Mouse (Mus musculus) erythroblast, adult 5-6 weeks (primary cell): ENCODE results near the gene Slc43a2. TPM values are rescaled to one million over a fixed set of nuclear protein-coding genes. Genes with fewer than 3 reads are reported as not detected.

Experiments
- ATAC-seq: replicated peaks from 2 replicates; pipeline ENCODE4 v1.8.0; 2016; ENCODE audit warnings: moderate number of reproducible peaks, mild to moderate bottlenecking, moderate TSS enrichment, inconsistent platforms; ENCODE audit not compliant: poor library complexity, low FRiP score, severe bottlenecking
- total RNA-seq, 2 experiments: library from RNA; stranded (forward) in 1 of 2; stranded (reverse) in 1 of 2; fragments of 150-400 nt in 1 of 2; fragments of 200-764, 138-1000 nt in 1 of 2; gene quantifications; 2 replicates each; pipeline versions ENCODE4 v1.2.3 to v1.2.4; 2015 to 2017; ENCODE audit warnings: low replicate concordance in 2 of 2

Gene Slc43a2
- total RNA-seq (2015; ENCODE audit: low replicate concordance) (6.7 and 11.9 TPM in 2 replicates), total RNA-seq (2017; ENCODE audit: low replicate concordance) (9.1 and 14.9 TPM in 2 replicates)

DNA sequence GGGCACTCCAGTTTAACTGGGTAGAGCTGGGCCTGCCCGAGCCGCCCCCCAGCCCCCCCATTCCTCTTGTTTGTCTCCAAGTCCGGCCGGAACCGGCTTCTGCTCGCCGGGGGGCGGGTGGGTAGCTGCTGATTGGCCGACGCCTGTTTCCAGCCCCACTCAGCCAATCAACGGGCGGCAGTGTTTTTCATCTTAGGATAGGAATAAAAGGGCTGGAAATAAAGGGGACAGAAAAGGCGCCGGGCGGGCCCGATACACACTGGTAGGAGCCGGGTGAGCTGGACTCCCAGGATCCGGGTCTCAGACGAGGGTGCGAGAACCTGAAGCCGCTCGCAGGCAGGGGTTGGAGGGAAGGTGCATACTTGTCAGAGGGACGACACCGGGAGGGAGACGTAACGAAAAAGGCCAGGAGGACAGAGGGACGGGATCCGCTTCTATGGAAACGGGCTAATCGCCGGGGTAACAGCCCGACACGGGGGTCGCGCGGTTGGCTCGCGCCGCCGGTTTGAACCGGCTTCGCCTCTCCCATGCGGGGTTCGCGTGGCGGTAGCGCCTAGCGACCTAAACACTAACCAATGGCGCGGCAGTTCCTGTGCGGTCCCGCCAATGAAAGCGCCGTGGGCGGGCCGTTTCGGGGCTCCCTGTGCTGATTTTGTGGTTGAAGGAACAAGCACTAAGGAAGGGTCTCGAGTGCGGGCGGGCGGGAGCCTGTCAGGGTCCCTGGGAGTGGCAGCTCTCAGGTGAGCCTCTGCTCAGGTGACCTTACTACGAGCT is at the start of gene Slc43a2:
TSS of gene Slc43a2 (plus strand) at position 226 of the 774 bp plus-strand sequence.
- ATAC-seq, result peak; percentile 79

- ATAC-seq, result no peak; the same call in 1 of the 2 replicates
Measured at GRCm38 (mm10) chr11:75486192-75486591, 45.3 kb upstream of the Slc43a2 start.

GRCm38 (mm10) chr11:75486601-75487285 is 44.8 kb upstream of the Slc43a2 start, which contains the start of gene Prpf8:
TSS of gene Prpf8 (plus strand) at chr11:75486816.
- peak; percentile 99 for ATAC-seq

DNA sequence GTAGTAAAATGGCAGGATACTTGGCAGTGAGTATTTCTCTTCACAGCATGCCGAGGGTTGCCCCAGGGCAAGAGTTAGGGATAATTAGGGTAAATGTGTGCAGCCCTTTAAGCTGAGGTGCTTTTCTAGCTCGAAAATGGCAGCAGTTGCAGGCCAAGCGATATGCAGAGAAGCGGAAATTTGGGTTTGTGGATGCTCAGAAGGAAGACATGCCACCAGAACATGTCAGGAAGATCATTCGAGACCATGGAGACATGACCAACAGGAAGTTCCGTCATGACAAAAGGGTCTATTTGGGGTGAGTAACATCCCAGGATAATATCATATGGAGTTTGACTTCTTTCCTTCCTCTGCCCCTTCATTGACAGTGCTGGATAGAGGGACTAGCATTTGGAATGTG is 44.0 kb upstream of the Slc43a2 start:
- ATAC-seq, result no peak

DNA sequence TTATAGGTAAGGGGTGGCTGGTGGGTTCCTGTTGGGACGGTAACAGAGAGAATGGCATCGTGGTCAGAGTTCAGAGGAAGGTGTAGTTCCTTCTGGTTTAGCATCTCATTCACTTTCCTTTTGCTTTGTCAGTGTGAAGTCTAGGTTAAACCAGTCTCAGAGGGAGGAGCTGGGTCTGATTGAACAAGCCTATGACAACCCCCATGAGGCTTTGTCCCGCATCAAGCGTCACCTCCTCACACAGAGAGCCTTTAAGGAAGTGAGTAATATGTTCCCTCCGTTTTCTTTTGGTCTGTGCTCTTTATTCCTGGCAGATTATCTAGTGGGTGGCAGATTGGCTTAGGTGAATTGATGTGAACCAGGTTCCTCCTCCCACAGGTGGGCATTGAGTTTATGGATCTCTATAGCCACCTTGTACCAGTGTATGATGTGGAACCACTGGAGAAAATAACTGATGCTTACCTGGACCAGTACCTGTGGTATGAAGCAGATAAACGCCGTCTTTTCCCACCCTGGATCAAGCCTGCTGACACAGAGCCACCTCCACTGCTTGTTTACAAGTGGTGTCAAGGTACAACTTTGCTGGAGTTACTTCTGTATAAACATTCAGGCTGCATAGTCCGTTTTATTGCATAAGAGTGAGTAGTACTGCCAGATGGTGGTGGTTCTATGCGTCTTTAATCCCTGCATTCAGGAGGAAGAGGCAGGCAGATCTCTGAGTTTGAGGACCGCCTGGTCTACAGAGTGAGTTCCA is 37.0 kb upstream of the Slc43a2 start:
- no peak for ATAC-seq

DNA sequence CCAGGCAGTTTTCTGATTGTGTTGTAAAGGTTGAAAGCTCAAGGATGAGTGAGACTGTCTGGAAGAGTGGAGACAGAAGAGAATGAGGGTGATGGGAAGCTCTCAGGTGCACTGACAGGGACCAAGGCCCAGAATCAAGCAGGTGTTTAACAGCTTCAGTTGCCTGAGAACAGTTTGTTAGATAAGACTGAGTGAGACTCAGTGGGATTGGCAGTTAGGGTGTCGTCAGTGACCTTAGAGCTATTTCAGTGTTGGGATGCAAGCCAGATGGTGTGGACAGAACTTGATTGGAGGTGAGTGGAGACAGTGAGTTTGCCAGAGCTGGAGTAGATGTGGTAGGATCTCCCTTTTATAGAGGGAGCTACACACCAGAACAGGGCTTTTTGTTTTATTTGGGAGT is 33.4 kb upstream of the Slc43a2 start:
- ATAC-seq, result no peak

DNA sequence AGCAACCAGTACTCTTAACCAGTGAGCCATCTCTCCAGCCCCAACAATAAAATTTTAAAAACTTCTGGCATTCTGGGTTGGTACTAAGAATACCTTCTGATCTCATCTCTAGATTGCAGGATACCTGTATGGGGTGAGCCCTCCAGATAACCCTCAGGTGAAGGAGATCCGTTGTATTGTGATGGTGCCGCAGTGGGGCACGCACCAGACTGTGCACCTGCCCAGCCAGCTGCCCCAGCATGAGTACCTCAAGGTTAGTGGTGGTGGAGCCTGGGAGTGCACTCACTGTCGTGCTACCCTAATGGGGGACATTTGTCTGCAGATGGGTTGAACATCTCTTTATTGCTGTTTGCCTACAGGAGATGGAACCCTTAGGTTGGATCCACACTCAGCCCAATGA is 23.3 kb upstream of the Slc43a2 start:
- no peak for ATAC-seq

DNA sequence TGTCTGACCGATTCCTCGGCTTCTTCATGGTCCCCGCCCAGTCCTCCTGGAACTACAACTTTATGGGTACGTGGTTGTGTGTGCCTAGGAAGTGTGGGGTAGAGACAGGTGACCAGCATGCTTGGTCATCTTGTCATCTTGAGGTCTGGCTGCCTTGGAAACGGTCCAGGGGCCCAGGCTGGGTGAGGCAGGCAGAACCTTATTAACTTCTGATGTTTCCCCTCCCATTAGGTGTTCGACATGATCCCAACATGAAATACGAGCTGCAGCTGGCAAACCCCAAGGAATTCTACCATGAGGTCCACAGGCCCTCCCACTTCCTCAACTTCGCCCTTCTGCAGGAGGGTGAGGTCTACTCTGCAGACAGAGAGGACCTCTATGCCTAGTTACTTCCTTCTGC is 22.6 kb upstream of the Slc43a2 start:
- no peak for ATAC-seq

- peak; percentile 56 for ATAC-seq
Measured at GRCm38 (mm10) chr11:75509741-75510626, 21.5 kb upstream of the Slc43a2 start, which contains the start of gene Rilp. TSS of gene Rilp (plus strand) at chr11:75510094.

GRCm38 (mm10) chr11:75510627-75510993 is 20.9 kb upstream of the Slc43a2 start:
- peak; percentile 88 for ATAC-seq

GRCm38 (mm10) chr11:75511213-75511612 is 20.3 kb upstream of the Slc43a2 start:
- ATAC-seq, result no peak

DNA sequence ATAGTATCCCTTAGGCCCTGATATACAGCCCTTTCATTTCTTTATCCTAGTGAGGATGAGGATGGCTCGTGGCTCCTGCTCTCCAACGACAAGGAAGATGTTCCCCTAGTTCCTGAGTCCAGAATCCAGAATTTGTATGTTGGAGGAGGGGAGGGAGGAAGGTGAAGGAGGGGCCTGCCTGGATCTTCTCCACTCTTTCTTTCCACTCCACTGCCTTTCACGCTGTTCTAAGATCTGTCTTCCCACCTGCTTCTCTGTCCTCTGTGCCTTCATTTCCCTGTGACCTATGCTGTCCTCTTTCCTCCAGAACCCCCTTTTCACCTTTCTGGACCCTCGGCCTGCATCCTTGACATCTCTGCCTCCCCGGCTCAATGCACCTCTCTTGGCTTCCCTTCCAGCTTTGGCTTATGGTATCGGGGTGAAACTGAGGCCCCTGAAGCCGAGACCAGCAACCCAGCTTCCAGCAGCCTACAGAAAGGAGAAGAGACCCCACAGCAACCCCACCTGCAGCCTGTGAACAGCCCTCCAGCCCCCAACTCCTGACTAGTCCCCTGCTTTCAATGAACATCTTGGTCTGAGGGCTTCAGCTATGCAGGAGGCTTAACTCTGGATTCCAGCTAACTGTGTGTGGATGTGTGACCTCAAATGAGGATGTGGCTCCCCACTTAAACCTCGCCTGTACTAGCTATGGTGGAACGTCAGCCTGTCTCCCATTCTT is 19.0 kb upstream of the Slc43a2 start:
- ATAC-seq, result no peak

- ATAC-seq, result no peak
Measured at GRCm38 (mm10) chr11:75513336-75513735, 18.2 kb upstream of the Slc43a2 start, which contains the start of gene Scarf1. TSS of gene Scarf1 (plus strand) at chr11:75513540.

DNA sequence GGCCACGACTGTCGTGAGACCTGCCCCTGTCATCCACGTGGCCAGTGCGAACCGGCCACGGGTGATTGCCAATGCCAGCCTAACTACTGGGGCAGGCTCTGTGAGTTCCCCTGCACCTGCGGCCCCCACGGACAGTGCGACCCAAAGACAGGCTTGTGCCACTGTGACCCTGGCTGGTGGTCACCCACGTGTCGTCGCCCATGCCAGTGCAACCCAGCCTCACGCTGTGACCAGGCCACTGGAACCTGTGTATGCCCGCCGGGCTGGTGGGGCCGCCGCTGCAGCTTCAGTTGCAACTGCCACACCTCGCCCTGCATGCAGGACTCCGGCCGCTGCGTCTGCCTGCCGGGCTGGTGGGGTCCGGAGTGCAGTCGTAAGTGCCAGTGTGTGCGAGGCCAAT is 16.3 kb upstream of the Slc43a2 start:
- no peak for ATAC-seq

GRCm38 (mm10) chr11:75519834-75520633 is 11.5 kb upstream of the Slc43a2 start:
- ATAC-seq, result no peak

DNA sequence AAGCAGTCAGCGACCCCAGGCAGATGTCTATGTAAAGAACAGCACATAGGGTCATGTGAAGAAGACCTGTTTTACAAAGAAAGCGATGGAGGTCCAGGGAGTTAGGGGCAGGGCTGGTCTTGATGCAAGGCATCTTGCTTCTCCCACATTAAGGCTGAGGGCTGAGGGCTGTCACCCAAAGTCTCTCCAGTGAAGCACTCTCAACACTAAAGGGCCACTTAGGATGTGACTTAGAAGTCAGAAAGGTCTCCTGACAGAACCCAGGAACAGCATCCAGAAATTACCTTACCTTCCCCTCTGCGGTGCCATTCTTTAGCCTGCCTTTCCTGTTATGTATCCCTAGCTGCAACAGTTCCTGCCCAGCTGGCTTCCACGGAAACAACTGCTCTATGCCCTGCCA is 9.9 kb upstream of the Slc43a2 start:
- no peak for ATAC-seq

GRCm38 (mm10) chr11:75522793-75523192 is 8.7 kb upstream of the Slc43a2 start:
- ATAC-seq, result no peak
